Mouse (Mus musculus) erythroblast, adult 5-6 weeks (primary cell): Measurements from ENCODE around the gene S100a14. TPM values are rescaled to one million over a fixed set of nuclear protein-coding genes. Genes with fewer than 3 reads are reported as not detected.

ENCODE experiments used
- total RNA-seq, 2 experiments: library from RNA; stranded (forward) in 1 of 2; stranded (reverse) in 1 of 2; fragments of 150-400 nt in 1 of 2; fragments of 200-764, 138-1000 nt in 1 of 2; gene quantifications; 2 replicates each; pipeline versions ENCODE4 v1.2.3 to v1.2.4; 2015 to 2017; ENCODE audit warnings: low replicate concordance in 2 of 2

S100a14 gene
- total RNA-seq, 2 experiments from 2014 or later, result not detected

Other genes starting within 250 kb of the S100a14 start
- 51.0 and 65.5 TPM in 2 replicates for gene Gatad2b, start 233.7 kb upstream of the S100a14 start, total RNA-seq (2015; ENCODE audit: low replicate concordance)
- 41.8 and 47.2 TPM in 2 replicates for gene Gatad2b, start 233.7 kb upstream of the S100a14 start, total RNA-seq (2017; ENCODE audit: low replicate concordance)
- gene Slc27a3, start 136.9 kb upstream of the S100a14 start, total RNA-seq (2015; ENCODE audit: low replicate concordance), result not detected in 2 replicates
- gene Slc27a3, start 136.9 kb upstream of the S100a14 start, total RNA-seq (2017; ENCODE audit: low replicate concordance), result 0.68 TPM in 1 of 2 replicates, not detected in the other
- gene Ints3, start 93.2 kb upstream of the S100a14 start, total RNA-seq (2015; ENCODE audit: low replicate concordance), result 6.0 and 6.9 TPM in 2 replicates
- 5.1 and 10.5 TPM in 2 replicates for gene Ints3, start 93.2 kb upstream of the S100a14 start, total RNA-seq (2017; ENCODE audit: low replicate concordance)
- gene Npr1, start 61.0 kb upstream of the S100a14 start, total RNA-seq (2015; ENCODE audit: low replicate concordance), result not detected in 2 replicates
- gene Npr1, start 61.0 kb upstream of the S100a14 start, total RNA-seq (2017; ENCODE audit: low replicate concordance), result 0.84 TPM in 1 of 2 replicates, not detected in the other
- 25.9 and 29.9 TPM in 2 replicates for gene Ilf2, start 50.7 kb upstream of the S100a14 start, total RNA-seq (2015; ENCODE audit: low replicate concordance)
- 37.6 and 44.0 TPM in 2 replicates for gene Ilf2, start 50.7 kb upstream of the S100a14 start, total RNA-seq (2017; ENCODE audit: low replicate concordance)
- gene Snapin, start 35.8 kb upstream of the S100a14 start, total RNA-seq (2015; ENCODE audit: low replicate concordance), result 6.3 and 11.5 TPM in 2 replicates
- gene Snapin, start 35.8 kb upstream of the S100a14 start, total RNA-seq (2017; ENCODE audit: low replicate concordance), result 10.7 and 13.4 TPM in 2 replicates
- gene Chtop, start 17.4 kb upstream of the S100a14 start, total RNA-seq (2015; ENCODE audit: low replicate concordance), result 33.0 and 49.1 TPM in 2 replicates
- gene Chtop, start 17.4 kb upstream of the S100a14 start, total RNA-seq (2017; ENCODE audit: low replicate concordance), result 37.8 and 45.3 TPM in 2 replicates
- gene S100a1, start 12.5 kb upstream of the S100a14 start, total RNA-seq (2015; ENCODE audit: low replicate concordance), result 41.3 and 51.2 TPM in 2 replicates
- 15.3 and 28.6 TPM in 2 replicates for gene S100a1, start 12.5 kb upstream of the S100a14 start, total RNA-seq (2017; ENCODE audit: low replicate concordance)
- gene S100a13, start 12.4 kb upstream of the S100a14 start, total RNA-seq (2015; ENCODE audit: low replicate concordance), result 1.9 and 18.0 TPM in 2 replicates
- gene S100a13, start 12.4 kb upstream of the S100a14 start, total RNA-seq (2017; ENCODE audit: low replicate concordance), result 22.4 and 31.6 TPM in 2 replicates
- not detected in 2 replicates for gene S100a16, start 10.4 kb downstream of the S100a14 start, total RNA-seq (2015; ENCODE audit: low replicate concordance)
- gene S100a16, start 10.4 kb downstream of the S100a14 start, total RNA-seq (2017; ENCODE audit: low replicate concordance), result not detected in 2 replicates
- gene S100a3, start 33.7 kb downstream of the S100a14 start, total RNA-seq (2015; ENCODE audit: low replicate concordance), result 2.5 TPM in 1 of 2 replicates, not detected in the other
- gene S100a3, start 33.7 kb downstream of the S100a14 start, total RNA-seq (2017; ENCODE audit: low replicate concordance), result not detected in 2 replicates
- not detected in 2 replicates for gene S100a2, start 63.4 kb downstream of the S100a14 start, total RNA-seq (2015; ENCODE audit: low replicate concordance)
- not detected in 2 replicates for gene S100a2, start 63.4 kb downstream of the S100a14 start, total RNA-seq (2017; ENCODE audit: low replicate concordance)
- not detected in 2 replicates for gene Gm42674, start 75.0 kb downstream of the S100a14 start, total RNA-seq (2015; ENCODE audit: low replicate concordance)
- gene Gm42674, start 75.0 kb downstream of the S100a14 start, total RNA-seq (2017; ENCODE audit: low replicate concordance), result not detected in 2 replicates
- 64.0 and 136 TPM in 2 replicates for gene S100a4, start 76.9 kb downstream of the S100a14 start, total RNA-seq (2015; ENCODE audit: low replicate concordance)
- 89.5 and 104 TPM in 2 replicates for gene S100a4, start 76.9 kb downstream of the S100a14 start, total RNA-seq (2017; ENCODE audit: low replicate concordance)
- not detected in 2 replicates for gene S100a5, start 81.7 kb downstream of the S100a14 start, total RNA-seq (2015; ENCODE audit: low replicate concordance)
- not detected in 2 replicates for gene S100a5, start 81.7 kb downstream of the S100a14 start, total RNA-seq (2017; ENCODE audit: low replicate concordance)
- 246 and 247 TPM in 2 replicates for gene S100a6, start 86.0 kb downstream of the S100a14 start, total RNA-seq (2015; ENCODE audit: low replicate concordance)
- 99.2 and 118 TPM in 2 replicates for gene S100a6, start 86.0 kb downstream of the S100a14 start, total RNA-seq (2017; ENCODE audit: low replicate concordance)
- not detected in 2 replicates for gene S100a7a, start 127.2 kb downstream of the S100a14 start, total RNA-seq (2015; ENCODE audit: low replicate concordance)
- not detected in 2 replicates for gene S100a7a, start 127.2 kb downstream of the S100a14 start, total RNA-seq (2017; ENCODE audit: low replicate concordance)
- 9,516 and 10,353 TPM in 2 replicates for gene S100a8, start 142.1 kb downstream of the S100a14 start, total RNA-seq (2015; ENCODE audit: low replicate concordance)
- gene S100a8, start 142.1 kb downstream of the S100a14 start, total RNA-seq (2017; ENCODE audit: low replicate concordance), result 5,136 and 5,692 TPM in 2 replicates
- 13,871 and 15,956 TPM in 2 replicates for gene S100a9, start 168.9 kb downstream of the S100a14 start, total RNA-seq (2015; ENCODE audit: low replicate concordance)
- gene S100a9, start 168.9 kb downstream of the S100a14 start, total RNA-seq (2017; ENCODE audit: low replicate concordance), result 4,543 and 6,947 TPM in 2 replicates
- gene Pglyrp4, start 200.1 kb downstream of the S100a14 start, total RNA-seq (2015; ENCODE audit: low replicate concordance), result 4.8 TPM in 1 of 2 replicates, not detected in the other
- gene Pglyrp4, start 200.1 kb downstream of the S100a14 start, total RNA-seq (2017; ENCODE audit: low replicate concordance), result not detected in 2 replicates